Mouse (Mus musculus): Measurements from ENCODE around the gene Taok3.

The Taok3 gene

DNA sequence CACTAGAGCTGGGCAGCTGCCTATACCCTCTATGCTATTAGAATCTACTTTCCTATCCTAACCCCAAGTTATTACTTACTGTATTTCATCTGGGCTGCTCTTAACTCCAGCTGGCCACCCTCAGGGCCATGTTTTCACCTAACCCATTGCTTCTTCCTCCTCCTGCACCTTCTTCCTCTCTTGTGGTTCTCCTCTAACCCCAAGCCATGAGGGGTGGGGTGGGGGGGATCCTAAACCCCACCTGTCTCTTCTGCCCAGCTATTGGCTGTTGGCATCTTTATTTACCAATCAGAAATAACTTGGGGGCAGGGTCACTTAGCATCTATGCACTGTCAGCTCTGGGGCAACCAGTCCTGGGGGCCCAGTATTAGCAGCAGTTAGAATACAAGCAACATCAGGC lies 26.2 kb downstream of the Taok3 start:
- DNase-seq (ENCODE audit: low spot score) = no peak

DNA sequence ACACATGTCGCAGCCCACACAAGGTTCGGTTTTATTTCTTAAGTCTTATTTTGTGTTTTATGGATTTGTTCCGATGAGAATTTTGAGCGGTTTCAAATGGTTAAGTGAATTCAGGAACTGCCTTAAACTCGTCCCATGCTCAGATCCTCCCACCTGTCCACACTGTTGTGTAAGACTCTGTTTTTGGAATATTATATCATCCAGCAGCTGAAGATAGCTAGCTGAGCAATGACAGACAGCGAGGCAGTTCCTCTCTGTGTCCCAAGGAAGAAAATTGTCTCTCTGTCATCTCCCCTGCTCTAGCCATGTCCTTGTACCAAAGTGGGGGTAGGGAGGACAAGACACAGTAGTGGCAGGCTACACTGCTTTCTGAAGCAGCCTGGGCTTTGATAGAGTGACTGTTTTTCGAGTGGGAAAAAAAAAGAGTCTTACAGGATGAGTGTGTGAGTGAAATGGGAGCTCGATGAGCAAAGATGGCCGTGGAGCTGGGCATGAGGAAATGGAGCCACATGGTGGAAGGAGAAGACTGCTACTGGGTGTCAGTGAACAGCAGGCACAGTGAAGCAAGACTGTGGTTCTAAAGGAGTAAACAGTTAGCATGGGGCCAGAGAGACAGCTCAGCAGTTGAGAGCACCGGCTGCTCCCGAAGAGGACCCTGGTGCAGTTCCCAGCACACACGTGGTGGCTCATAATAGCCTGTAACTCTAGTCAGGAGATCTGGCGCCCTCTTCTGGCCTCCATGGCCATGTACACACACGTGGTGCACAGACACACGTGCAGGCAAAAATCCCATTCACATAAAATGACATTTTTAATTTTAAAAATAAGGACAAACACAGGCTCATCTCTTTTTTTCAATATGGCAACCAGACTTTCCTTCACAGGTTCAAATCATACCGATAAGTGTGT lies 27.5 kb downstream of the Taok3 start:
- no peak for DNase-seq (ENCODE audit: low spot score)

DNA sequence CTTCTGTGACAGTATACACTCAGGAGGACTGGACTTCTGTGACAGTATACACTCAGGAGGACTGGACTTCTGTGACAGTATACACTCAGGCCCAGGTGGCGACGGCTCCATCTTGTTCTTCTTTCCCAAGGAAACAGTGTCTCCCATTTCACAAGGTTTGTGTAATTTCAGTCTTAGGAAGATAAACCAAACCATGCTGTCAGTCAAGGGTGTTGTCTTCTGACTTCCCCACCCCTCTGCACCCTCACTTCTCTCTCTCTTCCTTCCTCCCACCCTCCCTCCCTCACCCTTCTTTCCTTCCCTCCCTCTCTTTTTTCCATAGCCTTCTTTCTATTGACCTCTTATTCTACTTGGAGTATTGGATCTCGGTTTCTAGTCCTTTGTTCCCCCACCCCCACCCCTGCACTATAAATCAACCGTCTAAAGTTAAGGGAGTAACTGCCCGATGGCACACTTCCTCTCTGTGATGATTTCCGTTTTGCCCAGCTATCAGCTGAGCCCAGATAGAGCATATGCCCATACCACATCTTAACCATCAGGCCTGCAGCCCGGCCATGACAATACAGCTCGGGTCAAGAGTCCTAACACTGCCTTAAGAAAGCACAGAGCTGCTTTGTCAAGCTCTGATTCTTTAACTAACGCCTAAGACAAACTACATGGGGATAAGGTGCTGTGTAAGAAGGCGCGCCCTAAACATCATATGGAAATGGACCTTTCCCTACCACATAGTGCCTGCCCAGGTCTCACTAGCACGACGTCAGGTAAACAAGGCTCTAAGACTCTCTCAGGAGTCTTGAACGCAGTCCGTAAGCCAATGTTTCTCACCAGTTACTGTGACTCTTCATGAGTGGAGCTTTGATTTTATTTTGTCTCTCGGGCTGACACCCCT lies 29.4 kb downstream of the Taok3 start:
- no peak for DNase-seq (ENCODE audit: low spot score)

DNA sequence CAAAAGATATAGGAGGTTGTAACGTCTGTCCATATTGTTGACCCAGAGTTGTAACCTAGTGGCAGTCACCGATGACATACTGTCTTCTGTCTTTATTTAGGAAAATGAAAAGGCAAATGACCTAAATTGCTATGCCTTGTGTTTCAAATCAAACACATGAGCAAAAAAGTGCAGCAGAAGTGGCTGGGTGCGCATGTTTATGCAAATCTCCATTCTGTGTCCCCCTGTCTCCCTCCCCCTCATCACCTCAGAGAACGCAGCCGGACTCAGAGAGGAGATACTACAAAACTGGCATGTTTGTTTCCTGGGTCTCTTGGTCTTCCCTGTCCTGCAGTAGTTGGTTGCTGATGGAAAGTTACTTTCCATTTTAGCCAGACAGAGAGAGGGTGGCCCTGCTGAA lies 30.1 kb downstream of the Taok3 start:
- DNase-seq (ENCODE audit: low spot score) = no peak

DNA sequence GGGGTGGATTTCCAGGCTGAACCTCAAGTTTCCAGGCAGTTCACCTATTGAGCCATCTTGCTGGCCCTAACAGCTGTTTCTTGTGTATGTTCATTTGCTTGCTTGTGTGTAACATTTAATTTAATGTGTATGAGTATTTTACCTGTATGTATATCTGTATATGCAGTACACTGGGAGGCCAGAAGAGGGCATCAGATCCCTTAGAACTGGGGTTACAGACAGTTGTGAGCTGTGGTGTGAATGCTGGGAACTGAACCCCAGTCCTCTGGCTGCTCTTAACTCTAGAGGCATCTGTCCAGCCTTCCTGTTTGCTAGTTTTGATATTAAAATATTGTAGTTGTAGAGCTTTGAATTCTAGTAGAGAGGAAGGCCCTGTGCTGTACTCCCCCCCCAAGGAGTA lies 33.0 kb downstream of the Taok3 start:
- DNase-seq (ENCODE audit: low spot score) = no peak

DNA sequence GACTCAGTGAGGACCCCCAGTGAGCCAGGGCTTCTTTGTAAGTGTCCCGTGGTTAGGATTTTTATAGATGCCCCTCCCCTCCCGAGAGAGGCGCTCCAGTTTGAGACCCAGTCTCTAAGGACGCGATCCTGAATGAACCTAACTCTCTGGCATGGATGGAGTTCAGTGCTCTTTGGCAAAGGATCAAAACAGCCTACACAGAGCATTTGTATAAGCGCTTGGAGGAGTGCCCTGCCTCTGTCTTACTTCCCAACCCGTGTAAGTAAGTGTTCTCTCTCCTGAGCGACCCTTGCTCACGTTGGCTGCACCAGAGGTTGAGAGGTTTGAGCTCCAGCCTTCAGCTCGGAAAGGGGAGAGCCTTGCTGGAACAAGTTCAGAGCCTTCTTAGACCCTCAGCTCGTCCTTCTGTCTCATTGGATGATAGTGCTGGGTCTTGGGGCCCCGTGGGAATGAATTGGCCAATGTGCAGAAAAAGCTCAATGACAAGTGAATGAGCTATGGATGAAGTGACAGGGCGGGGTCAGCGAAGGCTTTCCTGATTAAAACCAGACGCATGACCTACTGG lies 33.7 kb downstream of the Taok3 start:
- peak; percentile 30 for DNase-seq (ENCODE audit: low spot score)

DNA sequence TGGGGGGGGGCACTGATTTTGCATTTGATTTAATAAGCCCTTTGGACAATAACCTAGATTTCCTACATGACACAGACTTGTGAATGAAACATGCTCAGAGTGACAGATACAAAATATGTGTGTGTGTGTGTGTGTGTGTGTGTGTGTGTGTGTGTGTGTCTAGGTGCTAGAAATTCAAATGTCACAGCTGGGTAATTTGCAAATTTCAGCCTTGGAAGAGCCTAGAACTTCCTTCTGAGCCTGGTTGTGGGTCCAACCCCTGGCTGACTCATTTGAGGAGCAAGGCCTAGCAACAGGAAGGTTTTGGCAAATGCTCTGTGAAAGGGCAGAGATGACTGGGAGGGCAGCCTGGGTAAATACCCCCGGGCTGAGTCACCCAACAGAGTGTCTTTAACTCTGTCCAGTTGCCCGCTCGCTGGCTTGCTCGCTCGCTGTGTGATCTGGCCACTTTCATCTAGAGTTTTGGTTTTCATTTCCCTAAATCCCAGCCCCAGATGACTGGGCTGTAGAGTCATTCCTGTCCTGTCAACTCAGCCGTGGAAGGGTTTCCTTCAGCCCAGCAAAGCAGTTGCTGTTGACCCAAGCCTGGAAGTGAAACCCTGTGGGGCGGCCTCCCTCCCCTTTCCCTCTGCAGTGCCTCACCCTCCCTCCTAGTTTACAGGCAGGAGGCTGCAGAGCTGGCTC lies 38.5 kb downstream of the Taok3 start:
- peak; percentile 60 for DNase-seq (ENCODE audit: low spot score)

DNA sequence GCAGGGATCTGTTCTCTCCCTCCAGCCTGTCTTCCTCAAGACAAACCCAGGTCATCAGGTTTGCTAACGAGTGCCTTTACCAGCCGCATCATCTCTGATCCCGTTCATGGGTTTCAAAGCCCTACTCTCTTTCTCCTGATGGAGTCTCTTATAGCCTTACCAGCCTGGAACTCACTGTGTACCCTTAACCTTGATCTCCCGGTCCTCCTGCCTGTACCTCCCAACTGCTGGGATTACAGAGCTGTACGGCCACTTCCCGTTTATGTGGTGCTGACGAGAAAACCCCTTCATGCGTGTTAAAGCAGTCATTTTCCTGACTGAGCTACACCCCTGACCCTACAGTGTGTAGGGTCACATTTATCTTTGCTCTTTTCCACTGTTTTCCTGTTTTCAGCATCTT lies 39.4 kb downstream of the Taok3 start:
- DNase-seq (ENCODE audit: low spot score) = no peak

DNA sequence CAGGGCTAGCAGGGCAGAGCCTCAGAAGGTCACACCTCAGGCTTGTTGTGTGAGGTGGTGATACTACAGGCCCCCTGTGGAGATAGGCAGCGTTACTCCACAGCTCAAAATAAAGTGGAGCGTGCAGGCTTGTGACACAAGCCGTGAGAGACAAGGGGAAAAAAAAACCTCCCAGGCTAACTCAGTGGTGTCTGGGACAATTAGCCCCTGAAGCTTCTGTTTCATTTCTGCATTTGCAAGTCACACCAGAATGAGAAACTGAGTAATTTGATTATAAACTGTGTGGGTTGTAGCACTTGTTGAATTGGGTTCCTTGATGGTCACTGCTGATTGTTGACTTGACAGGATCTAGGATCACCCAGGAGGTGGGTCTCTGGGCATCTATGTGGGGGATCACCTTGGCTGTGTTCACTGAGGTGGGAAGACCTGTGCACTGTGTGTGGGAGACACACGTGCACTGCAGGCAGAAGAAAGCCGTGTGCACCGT lies 39.9 kb downstream of the Taok3 start:
- no peak for DNase-seq (ENCODE audit: low spot score)

DNA sequence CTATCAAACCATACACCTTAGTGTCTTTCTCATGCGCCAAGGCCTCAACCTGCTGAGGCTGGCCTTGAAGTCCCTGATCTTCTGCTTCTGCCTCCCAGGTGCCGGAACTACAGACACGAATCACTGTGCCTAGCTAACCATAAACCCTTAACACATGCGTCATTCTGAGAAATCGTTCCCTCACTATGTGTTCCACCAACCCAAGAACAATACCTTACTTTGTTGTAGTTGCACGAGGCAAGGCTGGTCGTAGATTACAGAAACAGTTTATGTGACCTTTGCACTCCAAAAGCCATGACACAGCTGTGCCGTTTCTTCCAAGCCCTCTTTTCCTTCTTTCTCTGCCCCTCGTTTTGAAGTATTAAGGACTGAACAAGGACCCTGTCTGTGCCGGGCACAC lies 40.6 kb downstream of the Taok3 start:
- no peak for DNase-seq (ENCODE audit: low spot score)

DNA sequence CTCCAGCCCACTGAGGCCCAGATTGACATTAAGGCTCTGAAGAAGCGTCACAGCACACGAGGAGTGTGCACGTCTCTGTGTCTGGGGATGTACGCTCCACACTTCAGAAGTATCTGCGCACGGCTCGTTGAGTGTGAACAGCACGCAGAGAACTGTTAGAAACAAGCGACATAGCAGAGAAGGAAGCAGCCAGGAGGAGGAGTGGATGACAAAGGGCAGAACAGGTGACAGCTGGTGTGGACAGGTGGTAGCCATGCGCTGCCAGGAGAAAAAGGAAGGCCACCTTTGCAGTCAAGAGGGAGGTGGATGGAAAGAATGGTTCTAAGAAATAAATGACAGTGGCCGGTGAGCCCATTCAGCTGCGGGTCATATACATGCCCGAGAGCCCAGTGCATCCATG lies 43.9 kb downstream of the Taok3 start:
- no peak for DNase-seq (ENCODE audit: low spot score)

DNA sequence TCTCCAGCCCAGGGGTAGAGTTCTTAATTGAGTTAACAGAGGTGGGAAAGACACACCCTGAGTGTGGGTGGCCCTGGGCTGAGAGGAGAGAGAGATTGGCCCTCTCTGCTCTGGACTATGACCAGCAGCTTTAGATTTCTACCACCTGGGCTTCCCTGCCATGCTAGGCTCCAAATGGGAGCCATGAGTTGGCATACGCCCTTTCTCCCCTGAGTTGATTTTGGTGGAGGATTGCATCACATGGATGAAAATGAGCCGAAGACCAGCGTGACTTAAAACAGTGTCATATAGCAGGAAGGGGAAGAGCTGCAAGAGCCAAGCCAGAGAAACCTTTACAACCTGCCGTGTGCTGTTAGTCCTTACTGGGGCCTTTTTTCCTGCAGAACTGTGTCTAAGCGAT lies 44.6 kb downstream of the Taok3 start:
- no peak for DNase-seq (ENCODE audit: low spot score)

DNA sequence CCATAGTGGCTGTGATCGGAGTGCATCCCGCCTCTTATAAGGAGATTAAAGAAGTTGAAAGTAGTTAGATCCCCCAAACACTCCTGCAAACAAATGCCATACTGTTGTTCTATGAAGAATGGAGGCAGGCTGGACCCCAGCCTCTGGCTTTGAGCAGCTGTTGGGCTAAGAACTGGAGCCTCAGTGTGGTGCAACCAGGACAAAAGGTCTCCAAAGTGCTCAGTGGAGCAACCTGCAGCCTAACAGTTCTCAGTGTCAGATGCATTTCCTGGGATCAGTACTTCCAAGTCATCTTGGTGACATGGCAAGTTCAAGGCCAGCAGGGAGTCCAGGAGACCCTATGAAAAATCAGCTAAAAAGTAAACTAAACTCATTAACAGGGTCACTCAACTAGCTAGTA lies 45.0 kb downstream of the Taok3 start:
- DNase-seq (ENCODE audit: low spot score) = no peak

DNA sequence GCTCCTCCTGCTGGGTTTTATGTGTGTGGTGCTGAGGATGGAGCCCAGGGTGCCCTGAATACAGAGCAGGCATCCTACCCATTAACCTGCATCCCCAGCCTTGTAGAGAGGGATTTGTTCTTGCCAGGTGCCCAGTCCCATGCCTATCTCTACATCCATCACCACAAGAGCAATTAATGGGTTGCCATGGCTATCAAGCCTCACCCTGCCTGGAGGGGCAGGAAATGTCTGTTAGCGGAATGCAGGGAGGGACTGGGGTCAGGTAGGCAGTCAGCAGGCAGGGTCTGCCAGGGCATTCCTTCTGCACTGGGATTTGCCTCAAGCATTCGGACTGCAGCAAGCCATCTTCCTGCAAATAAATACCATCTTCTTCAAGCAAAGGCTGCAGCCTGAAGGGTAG lies 46.0 kb downstream of the Taok3 start:
- DNase-seq (ENCODE audit: low spot score) = no peak

DNA sequence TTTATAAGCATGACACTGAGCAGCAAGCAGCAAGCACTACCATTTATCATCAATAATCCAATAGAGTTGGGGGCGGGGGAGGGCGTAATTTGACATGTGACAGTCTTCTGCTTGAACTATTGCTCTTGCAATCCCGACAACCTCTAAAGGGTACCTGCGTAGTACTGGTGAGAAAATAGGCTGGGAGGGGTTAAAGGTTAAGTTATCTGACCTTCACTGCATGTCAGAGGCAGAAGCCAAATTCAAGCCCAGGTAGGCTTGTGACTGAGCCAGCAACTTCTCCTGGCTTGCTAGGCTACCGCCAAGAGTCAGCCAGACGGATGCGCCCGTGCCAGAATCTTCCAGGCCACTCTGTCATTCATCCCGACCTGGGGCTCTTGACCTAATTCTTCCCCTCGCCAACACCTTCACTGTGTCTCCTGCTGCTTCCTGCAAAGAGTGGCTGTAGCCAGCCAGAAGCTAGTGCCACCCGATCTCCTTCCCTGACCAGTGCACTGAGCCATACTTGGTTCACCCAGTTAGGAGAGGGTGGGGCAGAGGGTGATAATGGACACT lies 47.0 kb downstream of the Taok3 start:
- DNase-seq (ENCODE audit: low spot score) = no peak

DNA sequence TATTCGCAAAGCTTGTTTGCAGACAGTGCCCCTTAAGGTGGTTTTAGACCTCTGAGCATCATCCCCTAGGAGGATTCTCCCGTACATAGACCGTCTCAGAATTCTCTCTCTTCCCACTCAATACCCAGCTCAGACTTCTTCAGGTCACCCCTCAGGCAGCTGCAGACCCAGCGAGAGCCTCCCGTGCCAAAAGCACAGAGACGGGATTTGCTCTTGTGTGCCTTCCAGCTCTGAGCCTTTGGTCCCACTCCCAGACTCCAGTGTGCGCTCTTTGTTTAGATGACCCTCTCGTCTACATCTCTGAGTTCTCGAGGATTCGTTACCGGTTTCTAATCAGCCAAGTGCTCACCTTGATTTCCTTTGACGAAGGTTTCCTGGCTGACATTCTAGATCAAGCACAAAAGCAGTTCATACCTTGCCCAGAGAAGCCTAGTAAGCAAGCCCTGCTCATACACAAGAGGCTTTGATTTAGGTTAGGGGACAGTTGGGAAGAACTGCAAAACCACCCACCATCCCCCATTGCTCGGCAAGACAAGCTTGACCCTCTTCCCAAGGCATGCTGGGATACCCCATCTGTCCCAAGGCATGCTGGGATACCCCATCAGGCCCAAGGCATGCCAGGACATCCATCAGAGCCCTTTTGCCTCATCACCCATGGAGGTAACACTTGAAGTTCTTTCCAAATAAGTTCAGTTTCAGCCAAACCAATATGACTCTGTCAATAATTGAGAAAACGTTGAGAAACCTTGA lies 48.6 kb downstream of the Taok3 start:
- no peak for DNase-seq (ENCODE audit: low spot score)

DNA sequence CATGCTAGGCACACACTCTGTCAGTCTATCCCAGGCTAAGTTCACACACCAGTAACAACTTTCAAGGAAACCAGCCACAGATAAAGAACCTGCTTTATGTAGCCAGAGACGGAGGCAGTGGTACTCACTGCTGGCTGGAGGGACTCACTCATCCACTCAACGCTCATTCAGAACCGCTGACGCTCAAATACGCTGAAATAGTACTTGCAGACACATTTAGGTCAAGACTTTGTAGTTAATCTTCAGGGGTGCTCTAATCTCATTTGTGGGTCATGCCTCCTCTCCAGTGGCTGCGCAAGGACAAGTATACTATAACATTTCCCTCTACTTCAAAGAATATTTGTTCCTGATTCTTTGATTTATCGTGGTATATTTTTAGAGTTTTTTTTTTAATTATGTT lies 54.1 kb downstream of the Taok3 start:
- no peak for DNase-seq (ENCODE audit: low spot score)

DNA sequence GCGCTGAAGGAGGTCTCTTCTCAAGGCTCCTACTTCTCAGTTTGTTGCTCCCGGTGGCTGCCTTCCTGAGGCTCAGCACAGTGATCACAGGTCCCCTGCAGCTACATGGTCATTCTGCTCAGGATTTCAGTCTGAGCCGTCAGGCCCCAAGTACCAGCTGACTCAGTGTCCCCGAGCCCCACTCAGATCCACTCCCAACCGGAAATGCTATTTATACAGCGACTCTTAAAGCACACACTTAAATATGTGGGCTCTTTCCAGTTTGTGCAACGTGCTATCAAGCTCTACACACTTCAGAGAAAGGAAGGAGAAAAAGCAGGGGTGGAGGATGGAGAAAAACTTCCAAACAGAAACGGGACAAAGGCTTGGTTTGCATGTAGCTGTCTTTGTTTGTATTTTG lies 56.0 kb downstream of the Taok3 start:
- no peak for DNase-seq (ENCODE audit: low spot score)

DNA sequence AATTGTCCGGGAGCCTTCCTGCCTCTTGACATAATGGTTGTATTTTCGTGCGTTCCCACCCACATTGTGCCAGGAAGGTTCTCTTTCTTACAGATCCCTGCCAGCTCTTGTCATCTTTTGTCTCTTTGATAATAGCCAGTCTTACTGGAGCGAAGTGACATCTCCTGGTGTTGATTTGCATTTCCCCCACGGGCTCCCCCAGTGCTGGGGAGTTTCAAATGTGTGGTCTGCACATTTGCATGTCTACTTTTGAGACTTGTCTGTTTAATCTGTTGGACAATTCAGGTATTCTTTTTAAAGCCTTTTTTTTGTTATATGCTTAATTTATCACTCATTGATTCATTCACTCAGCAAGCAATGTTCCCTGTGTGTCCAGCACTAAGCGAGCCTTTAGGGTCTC lies 58.1 kb downstream of the Taok3 start:
- no peak for DNase-seq (ENCODE audit: low spot score)

DNA sequence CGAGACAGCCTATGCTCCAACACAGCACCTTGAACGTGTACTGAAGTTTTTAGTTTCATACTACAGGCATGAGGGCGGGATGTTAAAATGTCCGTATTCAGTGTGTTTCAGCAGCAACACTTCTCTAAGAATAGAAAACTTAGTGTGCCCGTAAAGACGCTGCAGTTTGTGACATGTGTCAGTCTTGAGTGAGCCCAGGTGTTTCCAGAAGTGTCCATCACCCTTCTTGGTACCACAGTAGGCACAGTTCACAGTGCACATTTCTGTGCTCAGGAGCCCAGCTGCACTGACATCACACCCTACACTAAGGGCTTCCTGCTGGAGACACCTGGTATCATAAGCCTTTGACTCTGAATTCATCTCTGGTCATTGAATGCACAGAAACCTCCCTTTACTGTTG lies 58.6 kb downstream of the Taok3 start:
- DNase-seq (ENCODE audit: low spot score) = no peak

DNA sequence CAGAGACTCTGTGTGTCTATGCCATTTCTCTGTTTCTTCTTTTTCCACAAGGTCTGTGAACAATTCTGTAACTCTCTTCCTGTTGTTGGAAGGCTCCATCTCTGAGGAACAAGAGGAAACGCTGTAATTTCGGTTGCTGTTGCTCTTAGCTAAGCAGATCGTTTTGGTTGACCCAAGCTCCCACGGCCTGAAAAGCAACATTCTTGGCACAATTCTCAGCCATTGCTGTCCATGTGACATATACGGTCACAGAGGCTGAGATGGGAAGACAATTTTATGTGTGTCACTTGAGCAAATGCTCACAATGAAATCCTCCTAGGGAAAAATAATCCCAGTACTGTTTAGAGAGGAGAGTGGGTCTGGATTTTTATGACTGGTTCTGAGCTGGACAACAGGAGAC lies 62.0 kb downstream of the Taok3 start:
- DNase-seq (ENCODE audit: low spot score) = no peak

Data from lung, postnatal 25 days (tissue).